Mouse (Mus musculus): Measurements from ENCODE around the gene Pusl1. TPM values are rescaled to one million over a fixed set of nuclear protein-coding genes. Genes with fewer than 3 reads are reported as not detected.

Gene Pusl1
- polyA plus RNA-seq, 1 experiment from 2014 or later = 43.2 TPM

DNA sequence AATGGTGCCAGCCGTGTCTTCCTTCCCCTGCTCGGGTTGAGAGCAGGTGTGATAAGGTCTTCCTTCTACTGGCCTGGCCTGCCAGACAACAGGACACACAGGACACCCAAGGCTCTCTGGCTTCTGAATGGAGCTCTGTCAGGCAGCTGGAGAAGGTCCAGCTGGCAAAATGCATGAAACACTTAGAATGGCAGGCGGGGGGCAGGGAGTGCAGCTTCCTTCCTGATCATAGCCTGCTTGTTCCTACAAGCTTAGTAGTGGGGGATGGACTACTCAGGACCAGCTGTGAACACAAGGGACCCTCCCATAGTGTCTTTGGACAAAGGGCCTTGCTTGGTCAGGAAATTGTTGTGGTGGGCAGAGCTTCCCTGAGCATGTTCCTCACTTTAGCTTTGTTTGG lies 9.6 kb upstream of the Pusl1 start:
- Histone ChIP-seq H3K36me3 (ENCODE audit: control insufficient read depth, insufficient read depth, low read length) (peaks cover 36% of the 10 kb centered on the region), H3K9me3 (ENCODE audit: control insufficient read depth, low read length) (no peaks in the 10 kb centered on the region), H3K9ac (ENCODE audit: low read depth, low read length) (no peak overlapping the region), H3K27ac (ENCODE audit: low read depth, low read length) (no peak overlapping the region), H3K4me3 (ENCODE audit: low read depth, low read length) (no peak overlapping the region), H3K4me1 (replicated peaks; ENCODE audit: control insufficient read depth, insufficient read depth, low read length) (no peaks in the 10 kb centered on the region), H3K4me2 (replicated peaks; ENCODE audit: low read depth, low read length) (no peak overlapping the region), H3K27me3 (ENCODE audit: control insufficient read depth, insufficient read depth, low read length) (no peaks in the 10 kb centered on the region)
- ATAC-seq (ENCODE audit: low FRiP score) (no peak), DNase-seq (ENCODE audit: low spot score) (no peak)
- 84% methylated on average over 3 of the region's 3 CpGs for WGBS

DNA sequence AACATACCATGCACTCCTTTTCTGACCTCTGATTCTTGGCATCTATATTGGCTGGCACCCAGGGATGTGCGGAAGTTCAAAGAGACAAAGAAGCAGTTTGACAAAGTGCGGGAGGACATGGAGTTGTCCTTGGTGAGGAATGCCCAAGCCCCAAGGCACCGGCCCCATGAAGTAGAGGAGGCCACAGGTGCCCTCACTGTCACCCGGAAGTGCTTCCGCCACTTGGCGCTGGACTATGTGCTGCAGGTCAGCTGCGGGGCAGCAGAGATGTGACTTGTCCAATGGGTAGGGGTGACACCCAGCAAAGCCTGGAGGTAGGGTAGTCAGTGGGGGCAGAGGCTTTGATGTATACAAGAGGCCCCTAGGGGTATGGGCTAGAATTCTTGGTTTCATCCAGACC lies 7.8 kb upstream of the Pusl1 start:
- peaks cover 33% of the 10 kb centered on the region for H3K36me3 ChIP-seq (ENCODE audit: control insufficient read depth, insufficient read depth, low read length)
- ATAC-seq (ENCODE audit: low FRiP score) = no peak
- H3K4me2 ChIP-seq (replicated peaks; ENCODE audit: low read depth, low read length) = no peak overlapping the region
- H3K4me1 ChIP-seq (replicated peaks; ENCODE audit: control insufficient read depth, insufficient read depth, low read length) = peaks cover 2% of the 10 kb centered on the region; the same call in 1 of the 2 replicates
- no peaks in the 10 kb centered on the region for H3K9me3 ChIP-seq (ENCODE audit: control insufficient read depth, low read length)
- no peaks in the 10 kb centered on the region for H3K27me3 ChIP-seq (ENCODE audit: control insufficient read depth, insufficient read depth, low read length)
- WGBS = 93% methylated on average over 7 of the region's 7 CpGs
- H3K9ac ChIP-seq (ENCODE audit: low read depth, low read length) = no peak overlapping the region
- no peak overlapping the region for H3K27ac ChIP-seq (ENCODE audit: low read depth, low read length)
- no peak overlapping the region for H3K4me3 ChIP-seq (ENCODE audit: low read depth, low read length)
- DNase-seq (ENCODE audit: low spot score) = no peak

DNA sequence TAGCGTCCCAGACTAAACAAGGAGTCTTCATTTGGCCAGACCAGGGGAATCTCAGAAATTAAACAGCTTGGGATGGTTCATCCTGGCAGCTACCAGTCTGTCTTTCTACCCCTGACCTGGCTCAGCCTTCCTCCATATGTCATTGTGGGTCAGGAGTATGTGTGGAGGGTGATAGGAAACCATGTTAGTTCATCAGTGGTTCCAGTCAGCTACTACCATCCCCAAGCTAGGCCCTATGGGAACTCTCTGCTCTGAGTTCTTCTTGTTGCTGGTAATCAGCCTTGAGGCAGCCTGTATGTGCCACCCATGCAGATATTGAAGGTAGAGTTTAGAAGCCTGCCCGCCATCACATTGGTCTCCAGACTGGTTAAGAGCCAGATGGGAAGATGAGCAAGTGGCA lies 6.7 kb upstream of the Pusl1 start:
- peaks cover 10% of the 10 kb centered on the region for H3K4me1 ChIP-seq (replicated peaks; ENCODE audit: control insufficient read depth, insufficient read depth, low read length)
- no peak for DNase-seq (ENCODE audit: low spot score)

DNA sequence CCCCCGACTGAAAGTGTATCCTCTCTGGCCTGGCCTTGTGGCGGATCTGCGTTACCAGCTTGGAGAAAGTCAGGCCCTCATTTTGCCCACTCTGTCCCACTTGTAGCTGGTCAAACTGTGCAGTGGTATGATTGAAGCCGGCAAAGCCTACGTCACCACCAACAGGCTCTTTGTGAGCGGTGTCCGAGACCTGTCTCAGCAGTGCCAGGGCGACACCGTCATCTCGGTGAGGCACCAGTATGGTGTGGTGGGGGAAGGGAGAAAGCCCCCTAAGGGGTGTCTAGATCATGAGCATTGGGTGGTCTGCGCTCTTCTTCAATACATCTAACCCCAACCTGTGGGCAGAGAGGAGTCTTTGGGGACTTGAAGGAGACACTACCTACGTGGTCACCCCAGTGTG lies 4.9 kb upstream of the Pusl1 start:
- Histone ChIP-seq H3K4me1 (replicated peaks; ENCODE audit: control insufficient read depth, insufficient read depth, low read length) (peaks cover 13% of the 10 kb centered on the region), H3K27me3 (ENCODE audit: control insufficient read depth, insufficient read depth, low read length) (no peaks in the 10 kb centered on the region), H3K4me2 (replicated peaks; ENCODE audit: low read depth, low read length) (no peak overlapping the region), H3K9me3 (ENCODE audit: control insufficient read depth, low read length) (no peaks in the 10 kb centered on the region), H3K9ac (ENCODE audit: low read depth, low read length) (no peak overlapping the region), H3K36me3 (ENCODE audit: control insufficient read depth, insufficient read depth, low read length) (peaks cover 12% of the 10 kb centered on the region; the same call in 1 of the 2 replicates), H3K27ac (ENCODE audit: low read depth, low read length) (no peak overlapping the region), H3K4me3 (ENCODE audit: low read depth, low read length) (no peak overlapping the region)
- DNase-seq (ENCODE audit: low spot score) (no peak), ATAC-seq (ENCODE audit: low FRiP score) (no peak)
- 97% methylated on average over 12 of the region's 12 CpGs for WGBS

More for the DNA sequence above, 6.7 kb upstream of the Pusl1 start:
- no peak overlapping the region for H3K27ac ChIP-seq (ENCODE audit: low read depth, low read length)
- no peaks in the 10 kb centered on the region for H3K27me3 ChIP-seq (ENCODE audit: control insufficient read depth, insufficient read depth, low read length)
- no peak overlapping the region for H3K4me2 ChIP-seq (replicated peaks; ENCODE audit: low read depth, low read length)
- 98% methylated on average over 2 of the region's 2 CpGs for WGBS
- no peak overlapping the region for H3K9ac ChIP-seq (ENCODE audit: low read depth, low read length)
- no peaks in the 10 kb centered on the region for H3K9me3 ChIP-seq (ENCODE audit: control insufficient read depth, low read length)
- no peak for ATAC-seq (ENCODE audit: low FRiP score)
- H3K36me3 ChIP-seq (ENCODE audit: control insufficient read depth, insufficient read depth, low read length) = peaks cover 27% of the 10 kb centered on the region
- H3K4me3 ChIP-seq (ENCODE audit: low read depth, low read length) = no peak overlapping the region

DNA sequence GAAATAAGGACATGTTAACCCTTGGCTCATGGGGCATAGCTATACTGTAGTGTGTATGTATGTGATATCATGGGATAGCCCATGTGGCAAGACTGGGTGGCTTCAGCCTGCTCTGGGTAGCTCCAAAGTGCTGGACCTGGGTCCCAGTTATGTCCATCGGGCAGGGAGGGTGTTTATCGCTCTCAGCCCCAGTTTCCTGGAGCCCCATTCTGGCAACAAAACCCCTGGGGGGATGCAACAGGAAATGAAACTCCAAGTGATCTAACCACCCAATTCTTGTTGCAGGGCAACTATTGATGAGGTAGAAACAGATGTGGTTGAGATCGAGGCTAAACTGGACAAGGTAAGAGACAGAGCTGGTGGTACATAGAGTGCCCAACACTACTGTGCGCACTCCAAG lies 4.2 kb upstream of the Pusl1 start:
- Histone ChIP-seq H3K27ac (ENCODE audit: low read depth, low read length) (no peak overlapping the region), H3K27me3 (ENCODE audit: control insufficient read depth, insufficient read depth, low read length) (no peaks in the 10 kb centered on the region), H3K9ac (ENCODE audit: low read depth, low read length) (no peak overlapping the region), H3K9me3 (ENCODE audit: control insufficient read depth, low read length) (no peaks in the 10 kb centered on the region), H3K36me3 (ENCODE audit: control insufficient read depth, insufficient read depth, low read length) (peaks cover 12% of the 10 kb centered on the region; the same call in 1 of the 2 replicates), H3K4me2 (replicated peaks; ENCODE audit: low read depth, low read length) (no peak overlapping the region), H3K4me1 (replicated peaks; ENCODE audit: control insufficient read depth, insufficient read depth, low read length) (peaks cover 13% of the 10 kb centered on the region), H3K4me3 (ENCODE audit: low read depth, low read length) (no peak overlapping the region)
- ATAC-seq (ENCODE audit: low FRiP score) = no peak
- 96% methylated on average over 4 of the region's 4 CpGs for WGBS
- no peak for DNase-seq (ENCODE audit: low spot score)

DNA sequence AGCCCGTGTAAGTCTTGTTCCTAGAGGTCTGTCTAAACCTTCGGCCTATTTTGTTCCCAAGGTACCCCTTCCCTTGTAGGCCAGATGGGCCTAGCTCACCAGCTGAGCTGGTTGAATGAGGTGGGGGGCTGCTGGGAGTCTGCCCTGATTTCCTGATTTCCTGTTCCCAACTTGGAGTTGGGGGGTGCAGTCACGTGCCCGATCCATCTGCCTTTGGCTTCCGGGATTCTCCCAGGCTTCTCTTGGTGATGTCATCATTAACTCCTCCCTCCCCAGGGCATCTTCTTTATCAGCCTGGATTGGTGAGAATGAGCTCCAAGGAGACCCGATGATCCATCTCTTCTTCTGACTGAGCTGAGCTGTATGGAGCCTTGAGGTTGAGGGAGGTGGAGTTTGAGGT lies 3.6 kb upstream of the Pusl1 start:
- Histone ChIP-seq H3K9ac (ENCODE audit: low read depth, low read length) (no peak overlapping the region), H3K36me3 (ENCODE audit: control insufficient read depth, insufficient read depth, low read length) (peaks cover 12% of the 10 kb centered on the region; the same call in 1 of the 2 replicates), H3K9me3 (ENCODE audit: control insufficient read depth, low read length) (no peaks in the 10 kb centered on the region), H3K27me3 (ENCODE audit: control insufficient read depth, insufficient read depth, low read length) (no peaks in the 10 kb centered on the region), H3K27ac (ENCODE audit: low read depth, low read length) (no peak overlapping the region), H3K4me2 (replicated peaks; ENCODE audit: low read depth, low read length) (no peak overlapping the region), H3K4me1 (replicated peaks; ENCODE audit: control insufficient read depth, insufficient read depth, low read length) (peaks cover 16% of the 10 kb centered on the region), H3K4me3 (ENCODE audit: low read depth, low read length) (no peak overlapping the region)
- no peak for ATAC-seq (ENCODE audit: low FRiP score)
- WGBS = 51% methylated on average over 6 of the region's 6 CpGs
- peak; percentile 23 for DNase-seq (ENCODE audit: low spot score)

DNA sequence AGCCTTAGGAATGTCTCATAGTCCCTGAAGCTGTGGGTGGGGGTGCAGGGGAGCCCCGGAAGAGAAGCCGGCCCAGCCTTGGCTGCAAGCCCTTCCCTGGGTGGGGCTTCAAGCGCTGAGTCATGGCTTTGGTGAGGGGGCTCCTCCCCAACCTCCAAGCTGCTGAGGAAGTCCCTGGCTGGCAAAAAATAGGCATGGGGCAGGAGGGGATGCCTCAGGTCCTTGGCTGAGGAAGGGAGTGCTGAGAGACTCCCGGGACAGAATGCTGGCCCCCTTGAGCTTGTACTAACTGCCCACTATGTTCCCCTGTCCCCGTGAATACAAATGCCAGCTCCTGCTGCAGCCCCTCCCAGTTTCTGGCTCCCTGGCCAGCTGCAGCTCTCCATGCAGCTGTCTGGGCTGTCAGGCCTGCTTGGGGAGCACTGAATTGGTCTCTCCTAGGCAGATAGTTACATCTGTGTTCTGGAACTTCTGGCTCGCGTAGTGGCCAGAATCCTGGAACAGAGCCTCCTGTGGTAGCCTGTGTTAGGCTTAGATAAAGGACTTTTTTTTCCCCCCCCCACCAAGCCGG lies 2.8 kb upstream of the Pusl1 start:
- H3K4me1 ChIP-seq (replicated peaks; ENCODE audit: control insufficient read depth, insufficient read depth, low read length) = peaks cover 16% of the 10 kb centered on the region
- no peak overlapping the region; the same call in 1 of the 2 replicates for H3K27ac ChIP-seq (ENCODE audit: low read depth, low read length)
- DNase-seq (ENCODE audit: low spot score) = no peak
- peaks cover 12% of the 10 kb centered on the region; the same call in 1 of the 2 replicates for H3K36me3 ChIP-seq (ENCODE audit: control insufficient read depth, insufficient read depth, low read length)
- H3K9ac ChIP-seq (ENCODE audit: low read depth, low read length) = peak overlapping the region; percentile 25
- H3K4me3 ChIP-seq (ENCODE audit: low read depth, low read length) = peak overlapping the region; percentile 1; the same call in 1 of the 2 replicates
- no peaks in the 10 kb centered on the region for H3K27me3 ChIP-seq (ENCODE audit: control insufficient read depth, insufficient read depth, low read length)
- no peaks in the 10 kb centered on the region for H3K9me3 ChIP-seq (ENCODE audit: control insufficient read depth, low read length)
- peak overlapping the region; percentile 85 for H3K4me2 ChIP-seq (replicated peaks; ENCODE audit: low read depth, low read length)
- no peak for ATAC-seq (ENCODE audit: low FRiP score)
- 31% methylated on average over 8 of the region's 8 CpGs for WGBS

DNA sequence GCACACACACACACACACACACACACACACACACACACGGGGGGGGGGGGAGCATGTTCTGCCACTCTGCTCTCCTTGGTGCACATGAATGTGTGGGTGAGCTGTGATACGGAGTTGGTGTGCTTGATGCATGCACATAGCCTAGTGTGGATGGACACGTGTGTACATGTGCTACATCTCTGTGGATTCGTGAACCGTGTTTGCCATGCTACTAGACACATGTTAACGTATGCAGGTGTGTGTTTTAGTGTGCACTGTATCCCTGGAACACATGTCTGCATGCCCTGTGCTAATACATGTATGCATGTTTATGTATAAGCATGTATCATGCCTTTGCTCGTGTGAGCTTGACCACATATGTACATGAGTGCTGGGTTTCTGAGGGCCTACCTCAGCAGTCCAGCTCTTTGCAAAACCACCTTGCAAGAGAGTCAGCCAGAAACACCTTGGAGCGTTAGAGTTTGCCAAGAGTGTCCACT lies 1.7 kb upstream of the Pusl1 start:
- Histone ChIP-seq H3K4me3 (ENCODE audit: low read depth, low read length) (peak overlapping the region; percentile 88), H3K9ac (ENCODE audit: low read depth, low read length) (peak overlapping the region; percentile 91), H3K4me2 (replicated peaks; ENCODE audit: low read depth, low read length) (peak overlapping the region; percentile 85), H3K4me1 (replicated peaks; ENCODE audit: control insufficient read depth, insufficient read depth, low read length) (peaks cover 16% of the 10 kb centered on the region), H3K9me3 (ENCODE audit: control insufficient read depth, low read length) (no peaks in the 10 kb centered on the region), H3K27me3 (ENCODE audit: control insufficient read depth, insufficient read depth, low read length) (no peaks in the 10 kb centered on the region), H3K36me3 (ENCODE audit: control insufficient read depth, insufficient read depth, low read length) (peaks cover 11% of the 10 kb centered on the region), H3K27ac (ENCODE audit: low read depth, low read length) (no peak overlapping the region)
- no peak for ATAC-seq (ENCODE audit: low FRiP score)
- DNase-seq (ENCODE audit: low spot score) = no peak
- WGBS = 71% methylated on average over 8 of the region's 8 CpGs
